ENCODE assay signal across 12 mouse cellular contexts in genomic region chr9:98727276-98727860, GRCm38 (mm10).
DNase-seq lines count a peak whose midpoint lies in the region; ATAC-seq lines count a peak whose summit lies in the region.
"Had no signal": no experiment of that assay in that cellular context is flagged by ENCODE, and none has a peak within 500 bp of the region (broad histone marks: within the 10 kb centered on the region; RNA-seq: fewer than 3 reads in every experiment).

No protein-coding gene starts in this region.

- no peak overlapping the region for H3K4me2 ChIP-seq in kidney, embryonic 15.5 days
- no peak overlapping the region for H3K4me2 ChIP-seq in limb, embryonic 13.5 days (replicated peaks)
- no peak overlapping the region; the same call in 1 of the 2 replicates for H3K4me2 ChIP-seq in stomach, embryonic 15.5 days
- H3K4me2 ChIP-seq: hindbrain, embryonic 13.5 days; liver, embryonic 13.5 days had no signal

- no peaks in the 10 kb centered on the region for H3K27me3 ChIP-seq in kidney, embryonic 15.5 days
- no peaks in the 10 kb centered on the region for H3K27me3 ChIP-seq in limb, embryonic 13.5 days
- H3K27me3 ChIP-seq in stomach, embryonic 15.5 days (replicated peaks), result no peaks in the 10 kb centered on the region
- H3K27me3 ChIP-seq: hindbrain, embryonic 13.5 days; liver, embryonic 13.5 days had no signal

- peak; percentile 14 for DNase-seq in kidney, adult 9 months
- peak; percentile 32 for DNase-seq in embryo, embryonic 10.5 days (ENCODE audit: low spot score)
- no peak for DNase-seq in adrenal gland, postnatal 36 days
- no peak for DNase-seq in T-cell, adult 2 months (ENCODE audit: low spot score)
- DNase-seq: liver, embryonic 13.5 days had no signal

- H3K36me3 ChIP-seq in kidney, embryonic 15.5 days, result no peaks in the 10 kb centered on the region
- no peaks in the 10 kb centered on the region for H3K36me3 ChIP-seq in limb, embryonic 13.5 days
- no peaks in the 10 kb centered on the region for H3K36me3 ChIP-seq in stomach, embryonic 15.5 days
- H3K36me3 ChIP-seq: hindbrain, embryonic 13.5 days; liver, embryonic 13.5 days had no signal

- no peak overlapping the region for H3K27ac ChIP-seq in kidney, embryonic 15.5 days
- H3K27ac ChIP-seq in limb, embryonic 13.5 days, result no peak overlapping the region
- peak overlapping the region; percentile 45; the same call in 1 of the 2 replicates for H3K27ac ChIP-seq in stomach, embryonic 15.5 days
- H3K27ac ChIP-seq: hindbrain, embryonic 13.5 days; liver, embryonic 13.5 days had no signal

- H3K4me1 ChIP-seq in kidney, embryonic 15.5 days, result peaks cover 8% of the 10 kb centered on the region; the same call in 1 of the 2 replicates
- peaks cover 4% of the 10 kb centered on the region for H3K4me1 ChIP-seq in limb, embryonic 13.5 days
- H3K4me1 ChIP-seq in stomach, embryonic 15.5 days, result 0 out of 2 replicates have a peak, but pooled peaks cover 7% of the 10 kb centered on the region
- H3K4me1 ChIP-seq: liver, embryonic 13.5 days had no signal

- H3K9ac ChIP-seq in kidney, embryonic 15.5 days, result no peak overlapping the region
- H3K9ac ChIP-seq in limb, embryonic 13.5 days, result no peak overlapping the region
- no peak overlapping the region for H3K9ac ChIP-seq in stomach, embryonic 15.5 days
- H3K9ac ChIP-seq: hindbrain, embryonic 13.5 days; liver, embryonic 13.5 days had no signal

- 71% methylated on average over 5 of the region's 5 CpGs for WGBS in kidney, embryonic 15.5 days
- WGBS in limb, embryonic 13.5 days, result 50% methylated on average over 5 of the region's 5 CpGs
- WGBS in stomach, embryonic 15.5 days, result 34% methylated on average over 5 of the region's 5 CpGs

- no peak for ATAC-seq in kidney, embryonic 15.5 days (replicated peaks; ENCODE audit: low FRiP score)
- ATAC-seq in limb, embryonic 13.5 days (ENCODE audit: low FRiP score, low read depth), result peak; percentile 36; the same call in 1 of the 2 replicates
- peak; percentile 66; the same call in 1 of the 2 replicates for ATAC-seq in stomach, embryonic 15.5 days (ENCODE audit: insufficient read depth, low FRiP score, low read depth)
- no peak for ATAC-seq in megakaryocyte-erythroid progenitor cell, adult 5-6 weeks (replicated peaks; ENCODE audit: low FRiP score, low TSS enrichment, poor library complexity, severe bottlenecking)
- ATAC-seq: activated CD4-positive, CD25-positive, alpha-beta regulatory T cell, adult 4 months had no signal

- H3K4me3 ChIP-seq in kidney, embryonic 15.5 days (replicated peaks), result no peak overlapping the region
- H3K4me3 ChIP-seq in limb, embryonic 13.5 days, result no peak overlapping the region
- H3K4me3 ChIP-seq in stomach, embryonic 15.5 days (replicated peaks), result no peak overlapping the region
- H3K4me3 ChIP-seq: hindbrain, embryonic 13.5 days; liver, embryonic 13.5 days; myocyte had no signal

- no peaks in the 10 kb centered on the region for H3K9me3 ChIP-seq in kidney, embryonic 15.5 days (replicated peaks)
- peaks cover 2% of the 10 kb centered on the region; the same call in 1 of the 2 replicates for H3K9me3 ChIP-seq in limb, embryonic 13.5 days
- no peaks in the 10 kb centered on the region for H3K9me3 ChIP-seq in stomach, embryonic 15.5 days
- H3K9me3 ChIP-seq: hindbrain, embryonic 13.5 days; liver, embryonic 13.5 days had no signal

Comparison
In these comparisons a context has a peak if more than half of its experiments do, and no peak if none do; other contexts are left out.
1. DNase-seq: peak in kidney, adult 9 months (single experiment) and embryo, embryonic 10.5 days (single experiment); none in adrenal gland, postnatal 36 days (0 of 2) and T-cell, adult 2 months (single experiment).
2. ATAC-seq: peak in limb, embryonic 13.5 days (single experiment) and stomach, embryonic 15.5 days (single experiment); none in kidney, embryonic 15.5 days (single experiment) and megakaryocyte-erythroid progenitor cell, adult 5-6 weeks (single experiment).